In the genomic region with DNA sequence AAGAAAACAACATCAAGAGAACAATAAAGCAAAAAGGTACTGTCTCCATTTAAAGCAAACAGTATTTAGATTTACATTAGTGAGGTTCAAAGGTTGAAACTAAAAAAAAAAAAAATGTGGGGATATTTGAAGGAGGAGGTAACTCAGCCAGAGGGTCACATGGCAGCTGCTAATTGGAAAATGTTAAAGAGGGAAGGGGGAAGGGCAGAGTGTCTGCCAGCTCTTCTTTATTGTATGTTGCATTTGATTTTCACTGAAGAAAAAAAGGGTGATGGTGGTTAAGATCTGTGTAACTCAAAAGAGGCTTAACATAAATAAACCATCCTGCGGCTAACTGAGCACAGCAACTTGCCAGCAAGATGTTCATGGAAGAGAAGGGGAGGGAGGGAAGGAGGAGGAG, we compare ENCODE assay signal across 15 mouse cellular contexts.
"Had no signal": no experiment of that assay in that cellular context is flagged by ENCODE, and none has a peak within 500 bp of the region (broad histone marks: within the 10 kb centered on the region; RNA-seq: fewer than 3 reads in every experiment).

No protein-coding gene starts in this region.

- DNase-seq: retina, postnatal 1 day; right cerebral cortex, adult 18-20 months; right cerebral cortex, postnatal 14 days; right cerebral cortex, postnatal 25 days; right cerebral cortex, postnatal 4 days; spleen, adult 18-20 months; thymus, adult 18-20 months; thymus, adult 2 months; thymus, postnatal 14 days; thymus, postnatal 25 days; thymus, postnatal 36 days; thymus, postnatal 4 days had no signal

- H3K9ac ChIP-seq: neural tube, embryonic 15.5 days; stomach, embryonic 15.5 days had no signal

- H3K4me3 ChIP-seq: neural tube, embryonic 15.5 days; stomach, embryonic 15.5 days had no signal

- H3K36me3 ChIP-seq: neural tube, embryonic 15.5 days; stomach, embryonic 15.5 days had no signal

- H3K9me3 ChIP-seq: neural tube, embryonic 15.5 days; stomach, embryonic 15.5 days had no signal

- H3K4me1 ChIP-seq: stomach, embryonic 15.5 days had no signal

- H3K27me3 ChIP-seq: neural tube, embryonic 15.5 days had no signal

- H3K27ac ChIP-seq: neural tube, embryonic 15.5 days; stomach, embryonic 15.5 days; stomach, postnatal 0 days had no signal

- H3K4me2 ChIP-seq: neural tube, embryonic 15.5 days; stomach, embryonic 15.5 days had no signal
